Mouse (Mus musculus) thymus, adult 2 months (tissue): ENCODE measurements around the gene Lrp1.

Experiments
- CTCF ChIP-seq: fragments of 200-500 bp; IDR thresholded peaks from 2 replicates; pipeline ENCODE4 v1.5.1; 2012; ENCODE audit warnings: mild to moderate bottlenecking, control low read depth, low read length, moderate library complexity, borderline replicate concordance; ENCODE audit not compliant: control insufficient read depth, poor library complexity, insufficient read depth; ENCODE audit errors: extremely low read depth
- POLR2A ChIP-seq: fragments of 200-500 bp; IDR thresholded peaks from 2 replicates; pipeline ENCODE4 v1.6.1; 2012; ENCODE audit warnings: mild to moderate bottlenecking, low read length, control low read depth, moderate library complexity; ENCODE audit not compliant: control insufficient read depth, poor library complexity, insufficient read depth; ENCODE audit errors: extremely low read depth

DNA sequence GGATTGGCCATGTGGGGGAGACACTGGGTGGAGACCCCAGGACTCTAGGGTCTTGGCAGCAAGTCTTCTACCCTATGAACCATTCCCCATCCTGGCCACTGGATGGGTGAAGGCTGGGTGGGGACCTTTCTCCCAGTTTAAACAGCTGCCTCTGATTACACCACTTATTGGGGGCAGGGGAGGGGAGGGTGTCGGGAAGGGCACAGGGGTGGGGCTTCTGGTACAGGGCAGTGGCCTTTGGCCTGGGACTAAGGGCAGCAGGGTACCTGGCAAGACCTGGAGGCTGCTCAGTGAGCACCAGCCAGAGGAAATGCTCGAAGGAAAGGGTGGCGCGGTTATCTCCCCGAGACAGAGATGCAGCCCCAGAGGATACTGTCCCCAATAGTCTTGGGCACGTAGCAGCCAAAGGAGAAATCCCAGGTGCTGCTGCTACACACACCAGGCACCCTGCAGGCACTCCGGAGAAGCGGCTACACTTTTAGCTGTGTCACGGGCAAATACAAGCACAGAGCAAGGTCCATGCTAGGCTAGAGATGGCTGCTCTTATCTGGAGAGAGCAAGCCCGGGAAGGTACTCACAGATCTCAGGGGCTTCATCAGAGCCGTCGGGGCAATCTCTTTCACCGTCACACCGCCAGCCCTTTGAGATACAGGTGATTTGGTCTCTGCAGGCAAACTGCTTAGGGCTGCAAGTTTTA is 8.7 kb downstream of the Lrp1 start:
- TF ChIP-seq CTCF, result no peak
- no peak for TF ChIP-seq POLR2A
